Mouse (Mus musculus) retina, embryonic 14.5 days (tissue): ENCODE results near the gene Fam122c.
A peak's percentile ranks its signal among the peaks of the same experiment; 100 is the strongest.
"Not testable (repeated sequence)": the region's sequence is repeated elsewhere in the genome, so short reads cannot be mapped to it uniquely, and the experiment has no call there.

Source experiments
- DNase-seq: peaks from one replicate; pipeline ENCODE4 v3.0.0-alpha.2; 2015; ENCODE audit warnings: low spot score

Fam122c gene

GRCm38 (mm10) chrX:53273124-53273523 is at the start of gene Fam122c:
Fam122c (plus strand) TSS chrX:53273424.
- no peak for DNase-seq

- no peak for DNase-seq
Observed at GRCm38 (mm10) chrX:53224353-53224944, 48.8 kb upstream of the Fam122c start.

- DNase-seq, result no peak
Observed at GRCm38 (mm10) chrX:53231965-53232364, 41.3 kb upstream of the Fam122c start.

GRCm38 (mm10) chrX:53233689-53234088 is 39.5 kb upstream of the Fam122c start:
- DNase-seq, result no peak

GRCm38 (mm10) chrX:53236404-53236803 is 36.8 kb upstream of the Fam122c start:
- no peak for DNase-seq

GRCm38 (mm10) chrX:53237971-53238370 is 35.3 kb upstream of the Fam122c start:
- peak; percentile 28 for DNase-seq

GRCm38 (mm10) chrX:53240011-53240410 is 33.2 kb upstream of the Fam122c start, which contains the start of gene Plac1:
Plac1 (minus strand) TSS chrX:53240111.
- no peak for DNase-seq

GRCm38 (mm10) chrX:53255195-53255594 is 18.0 kb upstream of the Fam122c start:
- peak; percentile 41 for DNase-seq

- DNase-seq, result peak; percentile 5
Observed at GRCm38 (mm10) chrX:53266186-53266585, 7.0 kb upstream of the Fam122c start.

- DNase-seq, result peak; percentile 70
Observed at GRCm38 (mm10) chrX:53268856-53269255, 4.4 kb upstream of the Fam122c start.

GRCm38 (mm10) chrX:53269289-53270062 is 3.7 kb upstream of the Fam122c start, which contains the start of gene Fam122b:
Fam122b (minus strand) TSS chrX:53269805.
- DNase-seq, result peak; percentile 93

- DNase-seq, result no peak
Observed at GRCm38 (mm10) chrX:53270063-53270432, 3.2 kb upstream of the Fam122c start.

GRCm38 (mm10) chrX:53271628-53272027 is 1.6 kb upstream of the Fam122c start:
- not testable (repeated sequence) for DNase-seq

GRCm38 (mm10) chrX:53287924-53288323 is 14.7 kb downstream of the Fam122c start:
- DNase-seq, result no peak

- DNase-seq, result no peak
Observed at GRCm38 (mm10) chrX:53320564-53320963, 47.3 kb downstream of the Fam122c start.

GRCm38 (mm10) chrX:53321111-53321510 is 47.9 kb downstream of the Fam122c start:
- no peak for DNase-seq

GRCm38 (mm10) chrX:53330396-53330795 is 57.2 kb downstream of the Fam122c start:
- no peak for DNase-seq

- DNase-seq, result peak; percentile 3
Observed at GRCm38 (mm10) chrX:53337355-53337754, 64.1 kb downstream of the Fam122c start.

- peak; percentile 63 for DNase-seq
Observed at GRCm38 (mm10) chrX:53341531-53341930, 68.3 kb downstream of the Fam122c start.

GRCm38 (mm10) chrX:53348374-53348773 is 75.2 kb downstream of the Fam122c start:
- DNase-seq, result no peak

- DNase-seq, result no peak
Observed at GRCm38 (mm10) chrX:53364668-53365383, 91.6 kb downstream of the Fam122c start.

GRCm38 (mm10) chrX:53369534-53370365 is 96.5 kb downstream of the Fam122c start:
- peak; percentile 44 for DNase-seq
